Mouse (Mus musculus) heart, adult 2 months (tissue): ENCODE data around the gene Bsn.

ENCODE experiments used
- CTCF ChIP-seq: fragments of 200-600 bp; IDR thresholded peaks from 2 replicates; pipeline ENCODE4 v1.8.1; 2022; ENCODE audit warnings: antibody characterized with exemption, mild to moderate bottlenecking, moderate library complexity
- EP300 ChIP-seq: fragments of 200-500 bp; IDR thresholded peaks from 2 replicates; pipeline ENCODE4 v1.6.1; 2011; ENCODE audit warnings: low read depth, low read length, control low read depth; ENCODE audit not compliant: insufficient read depth
- POLR2A ChIP-seq: fragments of 200-500 bp; IDR thresholded peaks from 2 replicates; pipeline ENCODE4 v1.6.1; 2011; ENCODE audit warnings: mild to moderate bottlenecking, low read depth, low read length, control low read depth; ENCODE audit not compliant: insufficient read depth

DNA sequence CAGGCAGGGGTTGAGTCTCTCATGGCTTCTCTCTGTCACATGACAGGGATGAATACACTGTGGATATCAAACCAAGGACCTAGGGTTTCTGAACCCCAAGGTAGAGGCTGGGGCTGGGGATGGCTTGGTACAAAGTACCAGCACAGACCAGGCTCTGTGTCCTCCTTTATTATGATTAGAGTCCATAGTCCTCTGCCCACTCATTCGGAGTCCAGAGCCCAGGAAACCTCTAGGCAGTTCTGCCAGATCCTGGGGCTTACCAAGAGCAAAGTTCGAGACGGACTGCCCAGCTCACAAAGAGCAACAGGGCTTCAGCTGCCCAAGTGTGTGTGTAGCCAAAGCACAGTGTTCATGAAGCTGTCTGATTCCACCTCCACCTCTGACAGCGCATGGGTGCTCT is 104.9 kb downstream of the Bsn start:
- TF ChIP-seq POLR2A (no peak), CTCF (no peak), EP300 (no peak)
